Mouse (Mus musculus) ES-Bruce4 (cell line): Measurements from ENCODE around the gene Tenm3. TPM values are rescaled to one million over a fixed set of nuclear protein-coding genes. Genes with fewer than 3 reads are reported as not detected.

Source experiments
- H3K27ac ChIP-seq: 2 replicates; pipeline ENCODE4 v1.5.1; 2012; ENCODE audit warnings: low read length, inconsistent platforms; ENCODE audit not compliant: insufficient read depth
- H3K27me3 ChIP-seq: 2 replicates; pipeline ENCODE4 v1.6.1; 2012; ENCODE audit warnings: mild to moderate bottlenecking, low read length, inconsistent platforms; ENCODE audit not compliant: control insufficient read depth, poor library complexity, insufficient read depth, severe bottlenecking
- H3K36me3 ChIP-seq: 2 replicates; pipeline ENCODE4 v1.6.1; 2012; ENCODE audit warnings: inconsistent platforms, mild to moderate bottlenecking, low read length, moderate library complexity; ENCODE audit not compliant: control insufficient read depth, poor library complexity, insufficient read depth, severe bottlenecking
- H3K4me1 ChIP-seq: one replicate; pipeline ENCODE4 v1.8.1; 2011; ENCODE audit warnings: low read length; ENCODE audit not compliant: control insufficient read depth, insufficient read depth
- H3K4me3 ChIP-seq: 2 replicates; pipeline ENCODE4 v1.5.1; 2011; ENCODE audit warnings: low read depth, mild to moderate bottlenecking, low read length
- H3K9ac ChIP-seq: 2 replicates; pipeline ENCODE4 v1.6.1; 2012; ENCODE audit warnings: low read depth, mild to moderate bottlenecking, inconsistent platforms; ENCODE audit not compliant: poor library complexity, severe bottlenecking
- H3K9me3 ChIP-seq: replicated peaks from 2 replicates; pipeline ENCODE4 v1.6.1; 2012; ENCODE audit warnings: mild to moderate bottlenecking, low read length, inconsistent platforms; ENCODE audit not compliant: control insufficient read depth, poor library complexity, insufficient read depth, severe bottlenecking
- CTCF ChIP-seq: IDR thresholded peaks from one replicate; pipeline ENCODE4 v1.8.1; 2011; ENCODE audit warnings: low read depth, low read length
- EP300 ChIP-seq: IDR thresholded peaks from 2 replicates; pipeline ENCODE4 v1.6.1; 2011; ENCODE audit warnings: low read depth, low read length; ENCODE audit not compliant: insufficient read depth
- POLR2A ChIP-seq: IDR thresholded peaks from one replicate; pipeline ENCODE4 v1.8.1; 2011; ENCODE audit warnings: low read length; ENCODE audit not compliant: insufficient read depth
- polyA plus RNA-seq: library from polyadenylated mRNA; stranded (reverse); fragments of >200 nt; gene quantifications from 2 replicates; pipeline ENCODE4 v1.2.4, GENCODE M21; 2011; ENCODE audit warnings: low read depth; ENCODE audit not compliant: missing spikeins, insufficient read depth, insufficient read length

Tenm3 gene
- polyA plus RNA-seq, 1 experiment: 19.2 TPM

DNA sequence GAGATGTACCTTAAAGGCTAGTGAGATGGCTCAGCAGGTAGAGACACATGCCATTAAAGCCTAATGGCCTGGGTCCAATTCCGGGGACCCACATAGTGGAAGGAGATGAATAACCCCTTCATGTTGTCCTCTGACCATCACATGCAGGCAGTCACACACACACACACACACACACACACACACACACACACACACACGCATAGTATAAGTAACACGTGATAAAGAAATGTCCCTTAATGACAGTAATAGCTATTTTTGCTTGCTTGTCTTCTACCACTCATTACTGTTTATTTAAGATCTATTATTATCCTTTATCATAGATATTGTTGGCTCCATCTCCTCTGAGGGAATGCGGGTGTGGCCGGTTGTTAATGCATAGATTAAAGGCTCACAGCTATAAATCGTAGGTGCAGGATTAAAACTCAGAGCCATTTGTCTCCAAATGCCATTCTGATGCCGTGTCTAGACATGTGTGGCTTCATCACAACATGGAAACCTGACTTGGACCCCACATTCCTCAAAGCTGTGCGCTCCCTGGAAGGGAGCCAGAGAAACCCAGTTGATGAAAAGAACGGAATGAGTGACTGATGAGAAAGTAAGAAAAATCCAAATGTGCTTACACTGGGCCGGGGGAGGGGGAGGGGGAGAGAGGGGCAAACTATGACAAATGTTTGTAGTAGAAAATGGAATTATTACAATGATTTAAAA is 239.4 kb downstream of the Tenm3 start:
- no peaks in the 10 kb centered on the region for H3K4me1 ChIP-seq
- TF ChIP-seq EP300: no peak
- TF ChIP-seq POLR2A: no peak
- TF ChIP-seq CTCF: no peak

DNA sequence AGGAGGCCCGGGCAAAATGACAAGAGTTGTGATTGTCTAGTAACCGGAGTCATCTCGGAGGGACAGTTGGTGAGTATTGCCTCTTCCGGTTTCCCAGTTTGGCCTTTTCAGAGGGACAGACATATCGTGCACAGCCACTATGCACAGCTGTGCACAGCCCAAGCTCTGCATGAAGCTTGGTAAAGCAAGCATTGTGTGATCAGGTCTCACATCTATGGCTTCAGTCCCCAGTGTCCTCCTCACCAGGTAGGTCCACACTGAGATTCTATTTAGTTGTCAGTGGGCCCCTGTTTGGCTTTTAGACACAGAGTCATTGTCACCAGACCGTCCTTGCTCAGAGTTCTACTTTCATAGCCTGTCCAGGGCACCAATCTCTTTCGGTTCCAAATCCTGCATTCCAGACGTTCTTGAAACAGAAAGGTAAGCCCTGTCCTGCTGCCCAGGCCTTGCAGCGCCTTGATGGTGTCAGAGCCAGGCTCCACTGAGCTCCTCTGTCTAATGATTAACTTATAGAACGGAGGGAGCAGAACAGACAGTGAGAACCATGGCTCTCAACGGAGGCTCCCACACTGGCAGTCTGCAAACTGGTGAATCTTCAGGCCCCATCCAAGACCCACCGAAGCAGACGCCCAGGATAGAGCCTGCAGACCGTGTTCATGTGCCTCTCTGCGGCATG is 240.4 kb downstream of the Tenm3 start:
- no peak overlapping the region for H3K4me3 ChIP-seq
- H3K27ac ChIP-seq: no peak overlapping the region
- H3K4me1 ChIP-seq: no peaks in the 10 kb centered on the region
- H3K9ac ChIP-seq: no peak overlapping the region
- no peaks in the 10 kb centered on the region for H3K27me3 ChIP-seq
- no peaks in the 10 kb centered on the region for H3K9me3 ChIP-seq
- H3K36me3 ChIP-seq: no peaks in the 10 kb centered on the region
- TF ChIP-seq POLR2A (no peak), CTCF (no peak), EP300 (no peak)

More for the DNA sequence above, 239.4 kb downstream of the Tenm3 start:
- no peaks in the 10 kb centered on the region for H3K36me3 ChIP-seq
- no peaks in the 10 kb centered on the region for H3K27me3 ChIP-seq
- no peaks in the 10 kb centered on the region for H3K9me3 ChIP-seq
- no peak overlapping the region for H3K27ac ChIP-seq
- no peak overlapping the region for H3K9ac ChIP-seq
- no peak overlapping the region for H3K4me3 ChIP-seq

GRCm38 (mm10) chr8:48601621-48602020 is 242.1 kb downstream of the Tenm3 start:
- peaks cover 1% of the 10 kb centered on the region; the same call in 1 of the 2 replicates for H3K27me3 ChIP-seq
- no peaks in the 10 kb centered on the region for H3K9me3 ChIP-seq
- H3K9ac ChIP-seq: no peak overlapping the region
- no peaks in the 10 kb centered on the region for H3K4me1 ChIP-seq
- no peaks in the 10 kb centered on the region for H3K36me3 ChIP-seq
- H3K4me3 ChIP-seq: no peak overlapping the region
- TF ChIP-seq EP300 (no peak), POLR2A (no peak), CTCF (no peak)
- H3K27ac ChIP-seq: no peak overlapping the region

GRCm38 (mm10) chr8:48599028-48599427 is 244.7 kb downstream of the Tenm3 start:
- H3K27ac ChIP-seq: no peak overlapping the region

GRCm38 (mm10) chr8:48596332-48596731 is 247.4 kb downstream of the Tenm3 start:
- TF ChIP-seq POLR2A (no peak), EP300 (no peak), CTCF (no peak)
- H3K4me3 ChIP-seq: no peak overlapping the region
- no peak overlapping the region for H3K9ac ChIP-seq
- H3K27me3 ChIP-seq: peaks cover 1% of the 10 kb centered on the region; the same call in 1 of the 2 replicates
- H3K36me3 ChIP-seq: no peaks in the 10 kb centered on the region
- no peaks in the 10 kb centered on the region for H3K9me3 ChIP-seq
- H3K4me1 ChIP-seq: no peaks in the 10 kb centered on the region
- no peak overlapping the region for H3K27ac ChIP-seq

More at GRCm38 (mm10) chr8:48599028-48599427, 244.7 kb downstream of the Tenm3 start:
- Histone ChIP-seq H3K4me1 (no peaks in the 10 kb centered on the region), H3K4me3 (no peak overlapping the region), H3K9ac (no peak overlapping the region), H3K9me3 (no peaks in the 10 kb centered on the region), H3K27me3 (peaks cover 1% of the 10 kb centered on the region; the same call in 1 of the 2 replicates), H3K36me3 (no peaks in the 10 kb centered on the region)
- TF ChIP-seq POLR2A: no peak

- no peak overlapping the region for H3K27ac ChIP-seq
Measured at GRCm38 (mm10) chr8:48591818-48592217, 251.9 kb downstream of the Tenm3 start.

More at GRCm38 (mm10) chr8:48591818-48592217, 251.9 kb downstream of the Tenm3 start:
- Histone ChIP-seq H3K9me3 (no peaks in the 10 kb centered on the region), H3K4me3 (no peak overlapping the region), H3K27me3 (no peaks in the 10 kb centered on the region), H3K9ac (no peak overlapping the region), H3K36me3 (no peaks in the 10 kb centered on the region), H3K4me1 (no peaks in the 10 kb centered on the region)
- TF ChIP-seq CTCF: no peak
- TF ChIP-seq EP300: no peak
- no peak for TF ChIP-seq POLR2A
